Mouse (Mus musculus) heart, embryonic 13.5 days (tissue): Measurements from ENCODE around the gene Agap2. TPM values are rescaled to one million over a fixed set of nuclear protein-coding genes. Genes with fewer than 3 reads are reported as not detected.
A peak's percentile ranks its signal among the peaks of the same experiment; 100 is the strongest.

Source experiments
- ATAC-seq: fragments of 200-750 bp; cut with Nextera tagmentation; 2 replicates; pipeline ENCODE4 v1.8.0; 2017; ENCODE audit warnings: moderate TSS enrichment; ENCODE audit not compliant: insufficient number of reproducible peaks, low FRiP score, low TSS enrichment; ENCODE audit errors: extremely low read depth
- H3K27ac ChIP-seq: fragments of 300-500 bp; sonication (generic); replicated peaks from 2 replicates; pipeline ENCODE4 v1.5.1; 2015; ENCODE audit warnings: moderate library complexity, mild to moderate bottlenecking, inconsistent platforms
- H3K27me3 ChIP-seq: fragments of 300-500 bp; sonication (generic); replicated peaks from 2 replicates; pipeline ENCODE4 v1.6.1; 2015; ENCODE audit warnings: mild to moderate bottlenecking, inconsistent platforms
- H3K36me3 ChIP-seq: fragments of 300-500 bp; sonication (generic); 2 replicates; pipeline ENCODE4 v1.6.1; 2015; ENCODE audit warnings: mild to moderate bottlenecking, inconsistent platforms
- H3K4me1 ChIP-seq: fragments of 300-500 bp; sonication (generic); 2 replicates; pipeline ENCODE4 v1.6.1; 2015; ENCODE audit warnings: inconsistent platforms
- H3K4me2 ChIP-seq: fragments of 300-500 bp; sonication (generic); 2 replicates; pipeline ENCODE4 v1.6.1; 2015; ENCODE audit warnings: inconsistent platforms, mild to moderate bottlenecking, moderate library complexity
- H3K4me3 ChIP-seq: fragments of 300-500 bp; sonication (generic); 2 replicates; pipeline ENCODE4 v1.5.1; 2015; ENCODE audit warnings: moderate library complexity, mild to moderate bottlenecking, inconsistent platforms
- H3K9ac ChIP-seq: fragments of 300-500 bp; sonication (generic); 2 replicates; pipeline ENCODE4 v1.6.1; 2015; ENCODE audit warnings: inconsistent platforms, mild to moderate bottlenecking, moderate library complexity
- H3K9me3 ChIP-seq: fragments of 300-500 bp; sonication (generic); 2 replicates; pipeline ENCODE4 v1.6.1; 2016; ENCODE audit warnings: inconsistent platforms
- WGBS: fragments of 180-500 bp; shearing (Covaris S2); methylation state at CpG from one replicate; pipeline ENCODE4 v1.1.7; 2015; ENCODE audit warnings: mixed read lengths; 5-methylcytosine and 5-hydroxymethylcytosine counted together
- polyA plus RNA-seq: library from polyadenylated mRNA; unstranded; fragments of >200 nt; fragmentation: Nextera tagmentation; extraction: Ambion mirVana; gene quantifications from 2 replicates; pipeline ENCODE4 v1.2.1, GENCODE M21; 2015

Agap2 gene
- not detected in 2 replicates for polyA plus RNA-seq

DNA sequence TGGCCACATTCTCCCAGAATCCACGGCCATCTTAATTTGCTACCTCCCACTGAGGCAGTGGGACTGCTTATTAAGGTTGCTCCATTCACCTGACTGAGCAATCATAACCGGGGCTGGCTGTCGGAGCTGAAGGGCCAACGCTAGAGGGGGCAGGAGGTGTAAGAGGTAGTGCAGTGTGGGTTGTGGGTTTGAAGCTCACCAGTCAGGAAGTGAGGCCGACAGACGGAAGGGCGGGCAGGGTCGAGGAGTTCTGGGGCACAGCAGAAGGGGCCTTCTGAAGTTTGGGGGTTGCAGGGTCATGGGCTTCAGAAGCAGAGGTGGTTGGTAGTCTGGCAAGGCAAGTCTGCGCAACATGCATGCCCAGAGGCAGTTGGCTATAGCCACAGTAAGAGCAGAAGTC, at the start of gene Agap2:
Gene Agap2, plus strand, starts transcription at position 205 of the 400 bp plus-strand sequence.
- Histone ChIP-seq H3K4me1 (peaks cover 27% of the 10 kb centered on the region), H3K9ac (no peak within 1 kb of the TSS), H3K27me3 (peaks cover 59% of the 10 kb centered on the region), H3K27ac (no peak within 1 kb of the TSS), H3K4me3 (no peak within 1 kb of the TSS), H3K4me2 (no peak within 1 kb of the TSS), H3K36me3 (no peaks in the 10 kb centered on the region), H3K9me3 (no peaks in the 10 kb centered on the region)
- WGBS = 53% methylated on average over 9 of the region's 9 CpGs
- ATAC-seq = no peak

DNA sequence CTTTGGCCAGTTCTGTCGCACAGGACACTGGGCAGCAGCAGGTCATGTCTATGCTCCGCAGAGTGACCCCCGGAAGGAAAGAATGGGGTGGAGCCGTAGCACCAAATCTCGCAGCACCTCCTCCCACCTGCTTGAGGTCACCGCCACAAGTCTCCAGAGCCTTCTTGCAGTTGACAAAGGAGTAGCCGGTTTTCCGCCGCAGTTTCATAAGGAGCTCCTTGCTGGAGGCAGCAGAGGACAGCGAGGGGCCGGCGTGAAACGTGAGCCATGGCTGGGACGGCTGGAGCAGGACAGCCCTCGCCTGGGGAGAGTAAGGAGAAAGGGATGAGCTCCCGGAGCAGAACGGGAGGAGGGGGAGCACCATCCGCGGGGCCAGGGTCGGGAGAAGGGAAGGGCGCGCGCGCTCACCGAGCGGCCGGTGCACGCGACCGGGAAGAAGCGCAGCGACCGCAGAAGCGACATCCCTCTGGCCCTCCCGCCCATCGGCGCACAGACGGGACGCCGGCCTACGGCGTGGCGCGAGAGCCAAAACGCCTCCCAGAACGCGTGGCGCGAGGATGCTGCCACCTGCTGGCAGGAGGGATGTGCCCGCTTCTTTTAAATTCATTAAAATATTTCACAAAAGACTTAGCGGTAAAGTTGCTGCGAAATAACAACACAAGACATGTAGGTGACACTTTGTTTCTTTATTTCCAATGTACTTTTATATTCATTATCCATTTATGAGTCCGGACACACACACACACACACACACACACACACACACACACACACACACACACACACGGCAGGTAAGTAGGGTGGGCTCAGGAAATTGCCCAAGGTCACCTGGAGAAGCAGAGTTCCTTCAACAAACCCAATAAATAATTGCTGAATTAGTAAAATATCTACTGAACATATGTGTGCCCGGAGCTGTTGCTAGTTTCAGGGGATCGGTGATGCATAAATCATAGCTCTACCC, 44.5 kb upstream of the Agap2 start, which contains the start of gene Tsfm:
Gene Tsfm, minus strand, starts transcription at position 505 of the 961 bp plus-strand sequence.
- WGBS = 5% methylated on average over 56 of the region's 56 CpGs
- peak within 1 kb of the TSS; percentile 95 for H3K4me3 ChIP-seq
- H3K9me3 ChIP-seq = no peaks in the 10 kb centered on the region
- peaks cover 8% of the 10 kb centered on the region for H3K4me1 ChIP-seq
- H3K27ac ChIP-seq = peak within 1 kb of the TSS; percentile 78
- H3K36me3 ChIP-seq = peaks cover 39% of the 10 kb centered on the region
- H3K9ac ChIP-seq = peak within 1 kb of the TSS; percentile 95
- peak; percentile 72; the same call in 1 of the 2 replicates for ATAC-seq
- peak within 1 kb of the TSS; percentile 86 for H3K4me2 ChIP-seq
- no peaks in the 10 kb centered on the region for H3K27me3 ChIP-seq

DNA sequence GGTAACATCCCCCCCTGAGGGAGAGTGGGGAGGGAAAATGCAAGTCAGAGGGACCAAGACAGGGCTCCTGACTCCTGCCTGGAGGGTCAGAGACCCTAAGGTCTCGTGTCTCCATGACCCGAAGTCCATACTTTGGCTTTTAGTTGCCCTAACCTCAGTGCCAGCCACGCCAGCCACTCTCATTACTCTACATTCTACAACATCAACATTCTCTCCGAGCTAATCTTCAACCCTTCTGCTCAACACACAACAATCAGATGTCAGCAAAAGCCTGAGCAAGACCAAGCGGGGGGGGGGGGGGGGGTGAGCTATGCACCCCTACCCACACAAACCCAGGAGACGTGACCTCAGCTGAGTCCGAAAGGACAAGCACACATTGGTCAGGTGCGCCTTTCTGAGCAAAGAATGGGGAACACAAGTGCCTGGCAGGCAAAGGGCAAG, 41.8 kb upstream of the Agap2 start:
- Histone ChIP-seq H3K9me3 (no peaks in the 10 kb centered on the region), H3K4me1 (peaks cover 8% of the 10 kb centered on the region), H3K27ac (no peak overlapping the region), H3K27me3 (peaks cover 16% of the 10 kb centered on the region), H3K4me2 (no peak overlapping the region), H3K9ac (no peak overlapping the region), H3K36me3 (peaks cover 12% of the 10 kb centered on the region), H3K4me3 (no peak overlapping the region)
- no peak for ATAC-seq
- WGBS = 76% methylated on average over 8 of the region's 8 CpGs

DNA sequence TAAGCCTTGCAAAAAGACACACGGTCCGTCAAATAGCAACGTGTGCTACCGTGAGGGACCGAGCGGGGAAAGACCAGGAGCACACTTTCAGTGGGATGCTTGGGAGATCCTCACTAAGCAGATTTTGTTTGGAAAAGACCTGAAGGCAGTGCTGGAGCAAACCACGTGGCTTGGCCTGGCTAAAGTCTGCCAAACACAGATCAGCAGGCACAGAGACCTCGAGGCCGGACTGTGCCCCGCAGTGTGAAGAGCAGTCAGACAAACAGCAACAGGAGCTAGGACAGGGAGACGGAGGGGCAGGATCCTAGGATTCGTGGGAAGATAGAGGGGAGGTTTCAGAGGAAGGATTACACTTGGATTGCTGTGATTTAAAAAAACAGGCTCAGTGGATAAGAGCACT, 38.8 kb upstream of the Agap2 start:
- peaks cover 4% of the 10 kb centered on the region; the same call in 1 of the 2 replicates for H3K4me1 ChIP-seq
- no peak for ATAC-seq
- H3K9ac ChIP-seq = no peak overlapping the region
- H3K36me3 ChIP-seq = no peaks in the 10 kb centered on the region
- H3K4me3 ChIP-seq = no peak overlapping the region
- no peak overlapping the region for H3K27ac ChIP-seq
- 72% methylated on average over 12 of the region's 12 CpGs for WGBS
- H3K27me3 ChIP-seq = peaks cover 37% of the 10 kb centered on the region
- H3K4me2 ChIP-seq = no peak overlapping the region
- no peaks in the 10 kb centered on the region for H3K9me3 ChIP-seq

DNA sequence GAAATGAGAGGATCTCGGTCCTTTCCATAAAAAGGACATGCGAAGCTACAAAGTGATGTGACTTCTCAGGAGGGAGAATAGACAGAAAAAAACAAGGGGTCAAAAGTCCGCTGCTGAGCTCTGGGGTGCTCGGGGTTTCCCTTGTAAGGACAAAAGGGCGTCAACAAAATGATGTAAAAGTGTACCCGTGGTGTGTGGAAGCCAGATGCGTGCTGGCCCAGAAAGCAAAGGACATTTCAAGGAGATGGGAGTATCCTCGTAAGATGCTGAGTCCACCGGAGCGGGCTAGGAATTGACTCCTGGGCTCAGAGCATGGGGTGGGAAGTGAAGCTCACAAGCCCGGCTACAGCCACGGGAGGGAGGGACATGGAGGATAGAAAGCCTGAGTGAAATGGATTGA, 37.4 kb upstream of the Agap2 start:
- Histone ChIP-seq H3K27ac (no peak overlapping the region), H3K27me3 (peaks cover 37% of the 10 kb centered on the region), H3K4me2 (no peak overlapping the region), H3K9ac (no peak overlapping the region), H3K4me1 (peaks cover 8% of the 10 kb centered on the region), H3K4me3 (no peak overlapping the region), H3K9me3 (no peaks in the 10 kb centered on the region), H3K36me3 (no peaks in the 10 kb centered on the region)
- WGBS = 69% methylated on average over 12 of the region's 12 CpGs
- no peak for ATAC-seq

DNA sequence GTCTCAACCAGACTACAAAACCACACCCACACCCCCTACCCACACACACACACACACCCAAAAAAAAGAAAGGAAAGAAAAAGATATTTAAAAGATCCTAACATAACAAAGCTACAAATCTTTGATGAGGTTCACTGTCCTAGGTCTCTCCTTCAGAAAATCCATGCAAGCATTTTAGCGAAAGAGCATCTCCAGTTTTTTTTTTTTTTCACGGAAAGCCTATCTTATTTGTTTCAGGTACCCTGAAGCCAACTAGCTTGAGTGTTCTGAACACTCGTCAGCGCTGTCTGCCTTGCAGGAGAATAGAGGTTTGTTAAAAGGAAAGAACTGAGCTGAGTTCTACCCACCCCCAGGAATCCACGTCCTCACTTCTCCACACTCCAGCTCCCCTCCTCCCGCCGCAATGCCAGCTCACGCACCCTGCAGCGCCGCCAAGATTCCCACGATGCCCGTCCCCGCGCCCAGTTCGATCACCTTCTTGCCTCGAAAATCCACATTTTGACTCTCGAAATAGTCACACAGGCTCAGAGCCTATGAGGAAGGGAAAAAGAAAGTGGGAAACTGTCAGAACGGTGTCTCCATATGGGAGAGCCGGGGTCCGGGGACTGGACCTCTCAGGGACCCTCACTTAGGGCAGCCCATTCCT, 34.4 kb upstream of the Agap2 start:
- peaks cover 13% of the 10 kb centered on the region for H3K4me1 ChIP-seq
- H3K4me2 ChIP-seq = peak overlapping the region; percentile 97
- peaks cover 37% of the 10 kb centered on the region for H3K27me3 ChIP-seq
- 2% methylated on average over 20 of the region's 20 CpGs for whole genome bisulfite sequencing
- ATAC-seq = no peak
- H3K4me3 ChIP-seq = peak overlapping the region; percentile 86
- H3K27ac ChIP-seq = no peak overlapping the region
- peak overlapping the region; percentile 86 for H3K9ac ChIP-seq
- peaks cover 21% of the 10 kb centered on the region for H3K36me3 ChIP-seq
- no peaks in the 10 kb centered on the region for H3K9me3 ChIP-seq

DNA sequence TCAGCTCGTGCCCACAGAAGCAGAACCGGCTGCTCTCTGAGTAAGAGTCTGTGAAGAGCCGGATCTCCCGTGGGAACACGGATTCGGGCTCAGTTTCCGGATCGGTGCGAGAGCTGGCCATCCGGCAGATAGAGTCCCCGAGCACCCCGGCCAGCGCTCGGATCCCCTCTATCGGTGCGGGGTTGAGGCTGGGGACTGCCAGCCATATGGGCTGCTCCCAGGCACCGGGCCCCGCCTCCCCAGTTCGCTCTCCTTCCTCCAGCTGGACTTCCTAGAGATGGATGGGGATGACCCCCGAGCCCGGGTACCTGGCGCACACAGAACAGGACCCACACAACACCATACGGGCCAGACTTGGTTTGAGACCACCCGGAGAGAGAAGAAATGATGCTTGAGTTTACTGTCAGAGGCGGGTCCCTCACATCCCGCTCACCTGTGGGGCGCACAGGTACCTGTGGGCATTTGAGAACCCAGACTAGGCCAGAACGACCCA, 33.8 kb upstream of the Agap2 start, which contains the start of the genes Mettl1 and Eef1akmt3:
Gene Mettl1, plus strand, starts transcription at position 141 of the 493 bp plus-strand sequence.
Gene Eef1akmt3, minus strand, starts transcription at position 240 of the 493 bp plus-strand sequence.
- H3K27ac ChIP-seq = peak within 1 kb of the TSS; percentile 69

DNA sequence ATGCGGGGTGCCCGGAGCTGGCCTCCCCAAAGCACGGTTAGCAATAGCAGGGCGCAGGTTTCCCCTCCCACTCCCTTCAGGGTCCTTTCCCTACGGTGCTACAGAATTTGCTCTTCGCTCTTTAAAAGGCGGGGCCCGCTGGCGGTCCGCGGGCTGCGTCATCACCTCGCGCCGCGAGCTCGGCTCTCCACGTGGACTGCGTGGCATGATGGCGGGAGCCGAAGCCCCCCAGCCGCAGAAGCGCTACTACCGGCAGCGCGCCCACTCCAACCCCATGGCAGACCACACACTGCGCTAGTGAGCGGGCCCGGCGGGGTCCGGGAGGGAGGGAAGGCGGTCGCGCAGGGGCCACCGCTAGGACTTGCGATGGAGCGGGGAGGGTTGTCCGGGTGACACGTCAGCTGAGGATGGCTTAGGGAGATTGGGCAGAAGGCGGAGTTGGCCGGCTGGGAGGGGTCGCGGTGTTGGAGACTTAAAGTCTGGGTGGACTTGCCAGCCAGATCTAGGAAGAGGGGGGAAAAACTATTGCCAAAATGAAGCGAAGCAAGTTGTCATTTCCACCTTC, 33.2 kb upstream of the Agap2 start:
- Histone ChIP-seq H3K27ac (peak overlapping the region; percentile 69), H3K9me3 (no peaks in the 10 kb centered on the region), H3K36me3 (peaks cover 28% of the 10 kb centered on the region), H3K9ac (peak overlapping the region; percentile 86), H3K4me2 (peak overlapping the region; percentile 97), H3K4me3 (peak overlapping the region; percentile 86), H3K27me3 (peaks cover 37% of the 10 kb centered on the region), H3K4me1 (peaks cover 13% of the 10 kb centered on the region)
- ATAC-seq = peak; percentile 74
- under 1% methylated on average over 44 of the region's 44 CpGs for WGBS

More for the DNA sequence above, 33.8 kb upstream of the Agap2 start, which contains the start of the genes Mettl1 and Eef1akmt3:
- peaks cover 13% of the 10 kb centered on the region for H3K4me1 ChIP-seq
- peak within 1 kb of the TSS; percentile 97 for H3K4me2 ChIP-seq
- peaks cover 36% of the 10 kb centered on the region for H3K27me3 ChIP-seq
- peak within 1 kb of the TSS; percentile 86 for H3K4me3 ChIP-seq
- peaks cover 23% of the 10 kb centered on the region for H3K36me3 ChIP-seq
- 0% methylated on average over 28 of the region's 28 CpGs for WGBS
- peak; percentile 23; the same call in 1 of the 2 replicates for ATAC-seq
- H3K9ac ChIP-seq = peak within 1 kb of the TSS; percentile 86
- H3K9me3 ChIP-seq = no peaks in the 10 kb centered on the region

DNA sequence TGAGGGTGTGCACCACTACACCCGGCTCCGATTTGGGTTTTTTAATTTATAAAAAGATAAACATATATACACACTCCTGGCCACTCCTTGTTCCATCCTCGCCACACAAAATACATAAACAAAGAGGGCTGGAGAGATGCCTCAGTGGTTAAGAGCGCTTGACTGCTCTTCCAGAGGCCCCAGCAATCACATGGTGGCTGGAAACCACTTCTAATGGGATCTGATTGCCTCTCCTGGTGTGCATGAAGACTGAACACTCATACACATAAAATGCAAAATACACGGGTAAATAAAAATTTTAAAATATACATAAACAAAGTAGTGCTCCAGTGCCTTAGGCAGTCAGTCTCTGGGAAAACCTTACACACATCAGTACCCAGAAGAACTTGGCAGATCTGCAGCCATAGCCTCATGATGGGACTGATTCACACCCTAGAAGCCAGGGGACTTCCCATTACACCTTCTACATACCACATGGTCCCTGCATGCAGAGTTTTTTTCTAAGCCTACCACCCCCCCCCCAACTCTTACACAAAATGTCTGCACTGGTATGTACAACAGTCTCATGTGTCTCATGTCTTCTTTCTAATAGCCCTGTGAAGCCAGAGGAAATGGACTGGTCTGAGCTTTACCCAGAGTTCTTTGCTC, 32.5 kb upstream of the Agap2 start:
- peak overlapping the region; percentile 86 for H3K9ac ChIP-seq
- H3K4me2 ChIP-seq = peak overlapping the region; percentile 97
- H3K36me3 ChIP-seq = peaks cover 28% of the 10 kb centered on the region
- no peak for ATAC-seq
- peak overlapping the region; percentile 69; the same call in 1 of the 2 replicates for H3K27ac ChIP-seq
- peaks cover 40% of the 10 kb centered on the region for H3K27me3 ChIP-seq
- peak overlapping the region; percentile 86 for H3K4me3 ChIP-seq
- WGBS = 22% methylated on average over 5 of the region's 5 CpGs
- H3K4me1 ChIP-seq = peaks cover 13% of the 10 kb centered on the region
- H3K9me3 ChIP-seq = no peaks in the 10 kb centered on the region

DNA sequence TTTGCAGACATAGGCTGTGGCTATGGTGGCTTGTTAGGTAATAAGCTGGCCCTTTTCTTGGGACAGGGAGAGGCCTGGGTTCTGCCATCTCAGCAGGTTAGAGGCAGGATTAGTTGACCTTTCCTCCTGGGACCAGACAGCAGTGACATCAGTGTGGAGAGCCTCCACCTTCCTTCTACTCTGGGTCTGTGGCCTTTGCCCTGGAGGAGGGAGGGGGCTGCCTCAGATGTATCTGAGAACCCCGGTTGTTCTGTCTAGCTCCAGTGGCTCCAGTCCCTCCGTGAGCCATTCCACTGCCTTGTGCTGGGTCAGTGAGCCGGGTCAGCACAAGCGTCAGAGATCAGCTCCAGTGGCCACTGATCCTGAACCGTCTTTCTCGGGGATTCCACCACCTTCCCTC, 31.9 kb upstream of the Agap2 start:
- H3K9ac ChIP-seq = no peak overlapping the region; the same call in 1 of the 2 replicates
- ATAC-seq = no peak
- no peak overlapping the region for H3K4me2 ChIP-seq
- 90% methylated on average over 6 of the region's 6 CpGs for WGBS
- no peak overlapping the region for H3K4me3 ChIP-seq
- H3K27ac ChIP-seq = no peak overlapping the region
- H3K27me3 ChIP-seq = peaks cover 40% of the 10 kb centered on the region
- peaks cover 28% of the 10 kb centered on the region for H3K36me3 ChIP-seq
- no peaks in the 10 kb centered on the region for H3K9me3 ChIP-seq
- H3K4me1 ChIP-seq = peaks cover 13% of the 10 kb centered on the region
